Mouse (Mus musculus): ENCODE results near the gene Rnf208. TPM values are rescaled to one million over a fixed set of nuclear protein-coding genes. Genes with fewer than 3 reads are reported as not detected.

Gene Rnf208
- polyA plus RNA-seq (2015; fragmentation: Nextera tagmentation; extraction: Ambion mirVana): 20.7 and 21.8 TPM in 2 replicates

- H3K9ac ChIP-seq: peak within 1 kb of the TSS; percentile 63
- H3K4me1 ChIP-seq: peaks cover 33% of the 10 kb centered on the region
- H3K4me3 ChIP-seq (replicated peaks): peak within 1 kb of the TSS; percentile 62
- H3K36me3 ChIP-seq: peaks cover 13% of the 10 kb centered on the region
- H3K4me2 ChIP-seq: peak within 1 kb of the TSS; percentile 99
- no peak for ATAC-seq (replicated peaks; ENCODE audit: low FRiP score)
- H3K27ac ChIP-seq: peak within 1 kb of the TSS; percentile 78
- peaks cover 28% of the 10 kb centered on the region for H3K27me3 ChIP-seq
- WGBS: 0% methylated on average over 53 of the region's 59 CpGs
- no peaks in the 10 kb centered on the region for H3K9me3 ChIP-seq (replicated peaks)
Measured at GRCm38 (mm10) chr2:25242101-25242506, at the start of gene Rnf208, which contains the start of gene Cysrt1. Gene Rnf208 (plus strand): TSS chr2:25242255. Gene Cysrt1 (minus strand): TSS chr2:25242452.

GRCm38 (mm10) chr2:25193330-25193770 is 48.7 kb upstream of the Rnf208 start:
- H3K4me1 ChIP-seq: peaks cover 46% of the 10 kb centered on the region
- H3K9ac ChIP-seq: no peak overlapping the region
- peak; percentile 69 for ATAC-seq (replicated peaks; ENCODE audit: low FRiP score)
- H3K27ac ChIP-seq: peak overlapping the region; percentile 54
- H3K9me3 ChIP-seq (replicated peaks): no peaks in the 10 kb centered on the region
- WGBS: 1% methylated on average over 6 of the region's 6 CpGs
- peak overlapping the region; percentile 14; the same call in 1 of the 2 replicates for H3K4me3 ChIP-seq (replicated peaks)
- H3K27me3 ChIP-seq: peaks cover 13% of the 10 kb centered on the region
- peaks cover 1% of the 10 kb centered on the region for H3K36me3 ChIP-seq
- H3K4me2 ChIP-seq: peak overlapping the region; percentile 68

GRCm38 (mm10) chr2:25194006-25194405 is 48.0 kb upstream of the Rnf208 start:
- H3K27me3 ChIP-seq: peaks cover 13% of the 10 kb centered on the region
- H3K4me2 ChIP-seq: peak overlapping the region; percentile 68
- peaks cover 8% of the 10 kb centered on the region for H3K36me3 ChIP-seq
- no peaks in the 10 kb centered on the region for H3K9me3 ChIP-seq (replicated peaks)
- no peak for ATAC-seq (replicated peaks; ENCODE audit: low FRiP score)
- no peak overlapping the region for H3K4me3 ChIP-seq (replicated peaks)
- H3K9ac ChIP-seq: no peak overlapping the region
- 68% methylated on average over 5 of the region's 5 CpGs for WGBS
- peak overlapping the region; percentile 54 for H3K27ac ChIP-seq
- H3K4me1 ChIP-seq: peaks cover 46% of the 10 kb centered on the region

GRCm38 (mm10) chr2:25194486-25195171 is 47.4 kb upstream of the Rnf208 start:
- no peaks in the 10 kb centered on the region for H3K9me3 ChIP-seq (replicated peaks)
- H3K4me1 ChIP-seq: peaks cover 46% of the 10 kb centered on the region
- H3K36me3 ChIP-seq: peaks cover 14% of the 10 kb centered on the region
- WGBS: 82% methylated on average over 17 of the region's 17 CpGs
- H3K27ac ChIP-seq: peak overlapping the region; percentile 54; the same call in 1 of the 2 replicates
- H3K27me3 ChIP-seq: peaks cover 13% of the 10 kb centered on the region
- H3K9ac ChIP-seq: peak overlapping the region; percentile 21; the same call in 1 of the 2 replicates
- H3K4me2 ChIP-seq: peak overlapping the region; percentile 68
- ATAC-seq (replicated peaks; ENCODE audit: low FRiP score): no peak
- H3K4me3 ChIP-seq (replicated peaks): peak overlapping the region; percentile 44; the same call in 1 of the 2 replicates

GRCm38 (mm10) chr2:25195211-25196156 is 46.6 kb upstream of the Rnf208 start:
- ATAC-seq (replicated peaks; ENCODE audit: low FRiP score): peak; percentile 17; the same call in 1 of the 2 replicates
- Histone ChIP-seq H3K4me3 (replicated peaks) (peak overlapping the region; percentile 44), H3K27ac (peak overlapping the region; percentile 93), H3K4me1 (peaks cover 46% of the 10 kb centered on the region), H3K4me2 (peak overlapping the region; percentile 68), H3K36me3 (peaks cover 23% of the 10 kb centered on the region), H3K9ac (peak overlapping the region; percentile 21), H3K9me3 (replicated peaks) (no peaks in the 10 kb centered on the region), H3K27me3 (peaks cover 13% of the 10 kb centered on the region)
- WGBS: 22% methylated on average over 55 of the region's 55 CpGs

GRCm38 (mm10) chr2:25196172-25196954 is 45.7 kb upstream of the Rnf208 start, which contains the start of gene Tor4a:
Gene Tor4a (minus strand): TSS chr2:25196886.
- peak within 1 kb of the TSS; percentile 24 for H3K9ac ChIP-seq
- peak within 1 kb of the TSS; percentile 68 for H3K4me2 ChIP-seq
- peak; percentile 74 for ATAC-seq (replicated peaks; ENCODE audit: low FRiP score)
- peak within 1 kb of the TSS; percentile 44 for H3K4me3 ChIP-seq (replicated peaks)
- no peaks in the 10 kb centered on the region for H3K9me3 ChIP-seq (replicated peaks)
- 10% methylated on average over 8 of the region's 8 CpGs for WGBS
- peak within 1 kb of the TSS; percentile 93 for H3K27ac ChIP-seq
- peaks cover 31% of the 10 kb centered on the region for H3K36me3 ChIP-seq
- peaks cover 46% of the 10 kb centered on the region for H3K4me1 ChIP-seq
- H3K27me3 ChIP-seq: peaks cover 13% of the 10 kb centered on the region

GRCm38 (mm10) chr2:25197191-25197590 is 44.9 kb upstream of the Rnf208 start:
- no peak for ATAC-seq (replicated peaks; ENCODE audit: low FRiP score)
- H3K9me3 ChIP-seq (replicated peaks): no peaks in the 10 kb centered on the region
- WGBS: 33% methylated on average over 2 of the region's 2 CpGs
- H3K36me3 ChIP-seq: peaks cover 40% of the 10 kb centered on the region
- peaks cover 46% of the 10 kb centered on the region for H3K4me1 ChIP-seq
- peak overlapping the region; percentile 44 for H3K4me3 ChIP-seq (replicated peaks)
- peak overlapping the region; percentile 93 for H3K27ac ChIP-seq
- no peak overlapping the region for H3K9ac ChIP-seq
- peaks cover 13% of the 10 kb centered on the region for H3K27me3 ChIP-seq
- peak overlapping the region; percentile 68 for H3K4me2 ChIP-seq

GRCm38 (mm10) chr2:25197946-25198345 is 44.1 kb upstream of the Rnf208 start:
- no peak overlapping the region for H3K4me3 ChIP-seq (replicated peaks)
- H3K27me3 ChIP-seq: peaks cover 13% of the 10 kb centered on the region
- peaks cover 45% of the 10 kb centered on the region for H3K4me1 ChIP-seq
- peak overlapping the region; percentile 93 for H3K27ac ChIP-seq
- ATAC-seq (replicated peaks; ENCODE audit: low FRiP score): no peak
- no peak overlapping the region for H3K9ac ChIP-seq
- no peak overlapping the region for H3K4me2 ChIP-seq
- H3K9me3 ChIP-seq (replicated peaks): no peaks in the 10 kb centered on the region
- H3K36me3 ChIP-seq: peaks cover 47% of the 10 kb centered on the region

GRCm38 (mm10) chr2:25200631-25201030 is 41.4 kb upstream of the Rnf208 start:
- Histone ChIP-seq H3K36me3 (peaks cover 74% of the 10 kb centered on the region), H3K27ac (no peak overlapping the region), H3K9ac (no peak overlapping the region), H3K4me2 (no peak overlapping the region), H3K4me3 (replicated peaks) (no peak overlapping the region), H3K27me3 (peaks cover 2% of the 10 kb centered on the region; the same call in 1 of the 2 replicates), H3K4me1 (peaks cover 19% of the 10 kb centered on the region), H3K9me3 (replicated peaks) (no peaks in the 10 kb centered on the region)
- WGBS: 95% methylated on average over 2 of the region's 2 CpGs
- ATAC-seq (replicated peaks; ENCODE audit: low FRiP score): no peak

- Histone ChIP-seq H3K9me3 (replicated peaks) (no peaks in the 10 kb centered on the region), H3K9ac (no peak overlapping the region), H3K4me1 (0 out of 2 replicates have a peak, but pooled peaks cover under 1% of the 10 kb centered on the region), H3K4me3 (replicated peaks) (no peak overlapping the region), H3K36me3 (peaks cover 100% of the 10 kb centered on the region), H3K27me3 (no peaks in the 10 kb centered on the region), H3K27ac (no peak overlapping the region), H3K4me2 (no peak overlapping the region)
- no peak; the same call in 1 of the 2 replicates for ATAC-seq (replicated peaks; ENCODE audit: low FRiP score)
- 67% methylated on average over 4 of the region's 4 CpGs for WGBS
Measured at GRCm38 (mm10) chr2:25203631-25204214, 38.3 kb upstream of the Rnf208 start.

- Histone ChIP-seq H3K9ac (no peak overlapping the region), H3K27ac (no peak overlapping the region), H3K9me3 (replicated peaks) (no peaks in the 10 kb centered on the region), H3K4me1 (peaks cover 25% of the 10 kb centered on the region), H3K27me3 (no peaks in the 10 kb centered on the region), H3K36me3 (peaks cover 67% of the 10 kb centered on the region), H3K4me3 (replicated peaks) (no peak overlapping the region), H3K4me2 (no peak overlapping the region)
- ATAC-seq (replicated peaks; ENCODE audit: low FRiP score): no peak
- 100% methylated on average over 1 of the region's 1 CpGs for WGBS
Measured at GRCm38 (mm10) chr2:25207593-25207992, 34.5 kb upstream of the Rnf208 start.
